Comparison of ENCODE assay signal across 11 mouse cellular contexts in the genomic region with DNA sequence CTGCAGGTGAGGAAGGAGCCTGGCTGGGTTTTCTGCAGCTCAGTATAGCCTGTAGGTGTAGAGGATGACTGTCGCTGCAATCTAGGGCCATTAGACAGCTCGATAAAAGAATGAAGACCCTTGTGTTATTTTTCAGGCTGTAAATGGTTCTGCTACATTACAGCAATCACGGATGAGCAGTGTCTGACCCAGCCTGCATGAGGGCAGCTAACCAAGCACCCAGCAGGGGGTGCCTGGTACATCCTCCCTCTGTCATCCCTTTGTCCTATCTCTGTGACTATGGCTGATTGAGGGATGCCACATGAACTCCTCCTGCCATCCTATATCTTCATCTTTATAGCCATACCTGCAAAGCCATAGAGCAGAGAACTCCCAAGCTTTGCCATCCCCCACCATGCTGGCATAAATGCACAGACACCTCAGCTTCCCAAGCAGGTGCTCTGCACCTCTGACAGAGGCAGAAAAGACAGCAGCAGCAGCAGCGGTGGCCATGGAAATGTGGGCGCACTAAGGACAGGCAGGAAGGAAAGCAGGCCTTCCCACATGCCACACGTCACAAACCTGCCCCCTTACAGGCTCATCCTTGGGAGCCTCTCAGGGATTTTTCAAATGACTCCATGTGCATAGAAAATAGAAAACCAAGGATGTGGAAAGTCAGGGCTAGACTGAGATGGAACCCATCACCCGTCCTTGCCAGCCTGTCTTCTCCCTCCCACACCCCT. TPM values are rescaled to one million over a fixed set of nuclear protein-coding genes. Genes with fewer than 3 reads are reported as not detected.
DNase-seq lines count a peak whose midpoint lies in the region; ATAC-seq lines count a peak whose summit lies in the region.
"Had no signal": no experiment of that assay in that cellular context is flagged by ENCODE, and none has a peak within 500 bp of the region (broad histone marks: within the 10 kb centered on the region; RNA-seq: fewer than 3 reads in every experiment).

No protein-coding gene starts in this region.

- H3K4me3 ChIP-seq in midbrain, embryonic 10.5 days = no peak overlapping the region
- H3K4me3 ChIP-seq in midbrain, embryonic 11.5 days (ENCODE audit: low read depth, low read length) = no peak overlapping the region
- no peak overlapping the region for H3K4me3 ChIP-seq in forebrain, embryonic 13.5 days
- H3K4me3 ChIP-seq in midbrain, embryonic 16.5 days (ENCODE audit: low read depth, low read length) = no peak overlapping the region
- H3K4me3 ChIP-seq: heart, adult 2 months had no signal

- peak overlapping the region; percentile 65 for H3K27ac ChIP-seq in midbrain, embryonic 10.5 days (replicated peaks)
- H3K27ac ChIP-seq in midbrain, embryonic 11.5 days (ENCODE audit: low read depth, low read length) = no peak overlapping the region
- H3K27ac ChIP-seq in forebrain, embryonic 13.5 days = peak overlapping the region; percentile 89
- H3K27ac ChIP-seq in midbrain, embryonic 16.5 days (ENCODE audit: low read length) = 0 out of 2 replicates have a peak overlapping the region, but pooled peaks have one; percentile 14
- H3K27ac ChIP-seq: heart, adult 2 months had no signal

- ATAC-seq in frontal cortex, adult (ENCODE audit: low TSS enrichment) = peak; percentile 77
- ATAC-seq in midbrain, embryonic 11.5 days (ENCODE audit: low FRiP score) = no peak
- no peak for ATAC-seq in forebrain, embryonic 13.5 days
- ATAC-seq in midbrain, embryonic 16.5 days = no peak
- ATAC-seq: inflammation-experienced regulatory T-cells, adult 6 months had no signal

- no peaks in the 10 kb centered on the region for H3K9me3 ChIP-seq in midbrain, embryonic 10.5 days (replicated peaks)
- no peaks in the 10 kb centered on the region for H3K9me3 ChIP-seq in midbrain, embryonic 11.5 days (ENCODE audit: control insufficient read depth, low read length)
- no peaks in the 10 kb centered on the region for H3K9me3 ChIP-seq in forebrain, embryonic 13.5 days (replicated peaks)
- no peaks in the 10 kb centered on the region for H3K9me3 ChIP-seq in midbrain, embryonic 16.5 days (replicated peaks; ENCODE audit: control insufficient read depth, low read length, poor library complexity, severe bottlenecking)

- no peak overlapping the region for H3K9ac ChIP-seq in midbrain, embryonic 11.5 days (ENCODE audit: low read length)
- no peak overlapping the region for H3K9ac ChIP-seq in forebrain, embryonic 13.5 days
- H3K9ac ChIP-seq in midbrain, embryonic 16.5 days (ENCODE audit: low read depth, low read length) = 0 out of 2 replicates have a peak overlapping the region, but pooled peaks have one; percentile 1

- H3K4me2 ChIP-seq in midbrain, embryonic 11.5 days = no peak overlapping the region
- no peak overlapping the region for H3K4me2 ChIP-seq in forebrain, embryonic 13.5 days
- H3K4me2 ChIP-seq in midbrain, embryonic 16.5 days (ENCODE audit: low read length) = no peak overlapping the region

- no peak for DNase-seq in frontal cortex, postnatal 14 days (ENCODE audit: low spot score in 2 of 2)
- DNase-seq in midbrain, embryonic 10.5 days (ENCODE audit: low spot score) = no peak
- no peak for DNase-seq in midbrain, embryonic 11.5 days (ENCODE audit: low spot score, missing footprints)
- no peak for DNase-seq in heart, adult 18-20 months
- no peak for DNase-seq in c-Kit-positive CD71-positive TER-119-positive erythroid progenitor cells, embryonic 14.5 days (ENCODE audit: low spot score)
- DNase-seq: heart, adult 2 months; lung, postnatal 36 days had no signal

- WGBS in midbrain, embryonic 10.5 days = 65% methylated on average over 7 of the region's 7 CpGs
- 69% methylated on average over 7 of the region's 7 CpGs for WGBS in midbrain, embryonic 11.5 days
- WGBS in forebrain, embryonic 13.5 days = 58% methylated on average over 7 of the region's 7 CpGs
- 57% methylated on average over 7 of the region's 7 CpGs for WGBS in midbrain, embryonic 16.5 days

- H3K27me3 ChIP-seq in midbrain, embryonic 10.5 days (ENCODE audit: low read depth, poor library complexity, severe bottlenecking) = peaks cover 33% of the 10 kb centered on the region
- no peaks in the 10 kb centered on the region; the same call in 1 of the 2 replicates for H3K27me3 ChIP-seq in midbrain, embryonic 11.5 days (ENCODE audit: control insufficient read depth, insufficient read depth, low read length)
- H3K27me3 ChIP-seq in forebrain, embryonic 13.5 days = no peaks in the 10 kb centered on the region
- H3K27me3 ChIP-seq in midbrain, embryonic 16.5 days (ENCODE audit: control insufficient read depth, insufficient read depth, low read depth, low read length) = no peaks in the 10 kb centered on the region

- H3K36me3 ChIP-seq in midbrain, embryonic 10.5 days = no peaks in the 10 kb centered on the region
- no peaks in the 10 kb centered on the region for H3K36me3 ChIP-seq in midbrain, embryonic 11.5 days (ENCODE audit: control insufficient read depth, insufficient read depth, low read length)
- H3K36me3 ChIP-seq in forebrain, embryonic 13.5 days (ENCODE audit: poor library complexity, severe bottlenecking) = no peaks in the 10 kb centered on the region
- no peaks in the 10 kb centered on the region for H3K36me3 ChIP-seq in midbrain, embryonic 16.5 days (ENCODE audit: control insufficient read depth, insufficient read depth, low read length)

- H3K4me1 ChIP-seq in midbrain, embryonic 10.5 days = peaks cover 56% of the 10 kb centered on the region
- peaks cover 23% of the 10 kb centered on the region for H3K4me1 ChIP-seq in midbrain, embryonic 11.5 days (ENCODE audit: control insufficient read depth, insufficient read depth, low read length)
- peaks cover 59% of the 10 kb centered on the region for H3K4me1 ChIP-seq in forebrain, embryonic 13.5 days
- H3K4me1 ChIP-seq in midbrain, embryonic 16.5 days (ENCODE audit: control insufficient read depth, insufficient read depth, low read length) = peaks cover 26% of the 10 kb centered on the region

RNA-seq across cellular contexts. Expression of gene Stra6, which starts 23.9 kb away (rescaled TPM):
- polyA plus RNA-seq in midbrain, embryonic 10.5 days (2016; fragmentation: Nextera tagmentation; extraction: Ambion mirVana) = 15.2 TPM in 2 replicates
- 7.3 and 9.7 TPM in 2 replicates for polyA plus RNA-seq in midbrain, embryonic 11.5 days (2014; fragmentation: Nextera tagmentation; extraction: Ambion mirVana)
- polyA plus RNA-seq in forebrain, embryonic 13.5 days (2015; fragmentation: Nextera tagmentation; extraction: Ambion mirVana) = 7.1 and 7.7 TPM in 2 replicates
- polyA plus RNA-seq in midbrain, embryonic 16.5 days (2015; fragmentation: Nextera tagmentation; extraction: Ambion mirVana) = 8.1 and 9.7 TPM in 2 replicates
- under 1 TPM; 0.30 to 0.44 TPM for total RNA-seq in heart, adult 18-20 months (2021)

RNA-seq across cellular contexts. Expression of gene Ccdc33, which starts 31.2 kb away (rescaled TPM):
- polyA plus RNA-seq in midbrain, embryonic 10.5 days (2016; fragmentation: Nextera tagmentation; extraction: Ambion mirVana) = 0.51 and 0.62 TPM in 2 replicates
- polyA plus RNA-seq in midbrain, embryonic 11.5 days (2014; fragmentation: Nextera tagmentation; extraction: Ambion mirVana) = 0.41 and 0.90 TPM in 2 replicates
- polyA plus RNA-seq in forebrain, embryonic 13.5 days (2015; fragmentation: Nextera tagmentation; extraction: Ambion mirVana) = 1.1 and 1.8 TPM in 2 replicates
- polyA plus RNA-seq in midbrain, embryonic 16.5 days (2015; fragmentation: Nextera tagmentation; extraction: Ambion mirVana) = 0.31 and 0.90 TPM in 2 replicates
- total RNA-seq in heart, adult 18-20 months (2021) = 1 to 10 TPM in 1 of 2 experiments, not detected in 1; 1.2 TPM
- total RNA-seq: heart, adult 2 months had no signal
- polyA plus RNA-seq: inflammation-experienced regulatory T-cells, adult 6 months had no signal
